Comparison of ENCODE assay signal across 13 mouse cellular contexts in genomic region chr5:143125601-143126000, GRCm38 (mm10). TPM values are rescaled to one million over a fixed set of nuclear protein-coding genes. Genes with fewer than 3 reads are reported as not detected.
DNase-seq lines count a peak whose midpoint lies in the region; ATAC-seq lines count a peak whose summit lies in the region.
"Had no signal": no experiment of that assay in that cellular context is flagged by ENCODE, and none has a peak within 500 bp of the region (broad histone marks: within the 10 kb centered on the region; RNA-seq: fewer than 3 reads in every experiment).

No protein-coding gene starts in this region.

- peak overlapping the region; percentile 60; the same call in 1 of the 2 replicates for H3K27ac ChIP-seq in forebrain, embryonic 16.5 days (ENCODE audit: low read length)
- peak overlapping the region; percentile 87 for H3K27ac ChIP-seq in midbrain, embryonic 15.5 days
- H3K27ac ChIP-seq: liver, embryonic 14.5 days; stomach, postnatal 0 days had no signal

- peaks cover 6% of the 10 kb centered on the region; the same call in 1 of the 2 replicates for H3K9me3 ChIP-seq in forebrain, embryonic 16.5 days (ENCODE audit: control insufficient read depth, low read length)
- H3K9me3 ChIP-seq in midbrain, embryonic 15.5 days: no peaks in the 10 kb centered on the region

- H3K9ac ChIP-seq in forebrain, embryonic 16.5 days (replicated peaks; ENCODE audit: low read depth, low read length): no peak overlapping the region
- H3K9ac ChIP-seq in midbrain, embryonic 15.5 days: no peak overlapping the region
- H3K9ac ChIP-seq: liver, embryonic 14.5 days had no signal

- WGBS in forebrain, embryonic 16.5 days: 19% methylated on average over 7 of the region's 7 CpGs
- 16% methylated on average over 7 of the region's 7 CpGs for WGBS in midbrain, embryonic 15.5 days

- H3K4me2 ChIP-seq in forebrain, embryonic 16.5 days (ENCODE audit: low read length): no peak overlapping the region
- no peak overlapping the region for H3K4me2 ChIP-seq in midbrain, embryonic 15.5 days

- H3K4me3 ChIP-seq in forebrain, embryonic 16.5 days (replicated peaks; ENCODE audit: low read length): no peak overlapping the region
- H3K4me3 ChIP-seq in midbrain, embryonic 15.5 days: no peak overlapping the region

- H3K36me3 ChIP-seq in forebrain, embryonic 16.5 days (ENCODE audit: control insufficient read depth, insufficient read depth): no peaks in the 10 kb centered on the region
- H3K36me3 ChIP-seq in midbrain, embryonic 15.5 days (replicated peaks): no peaks in the 10 kb centered on the region

- peaks cover 7% of the 10 kb centered on the region for H3K4me1 ChIP-seq in forebrain, embryonic 16.5 days (replicated peaks; ENCODE audit: control insufficient read depth, insufficient read depth, low read length)
- peaks cover 15% of the 10 kb centered on the region for H3K4me1 ChIP-seq in midbrain, embryonic 15.5 days

- peak; percentile 74; the same call in 1 of the 2 replicates for ATAC-seq in forebrain, embryonic 16.5 days
- peak; percentile 90 for ATAC-seq in midbrain, embryonic 15.5 days (replicated peaks)

- DNase-seq in R1 (ENCODE audit: low read depth, low spot score): peak; percentile 85
- peak; percentile 37 to 61 for DNase-seq in layer of hippocampus, adult 8-10 months (ENCODE audit: low spot score in 2 of 2)
- DNase-seq in ovary, postnatal 14 days (ENCODE audit: low spot score): no peak
- no peak for DNase-seq in thymus, postnatal 4 days
- no peak for DNase-seq in urinary bladder, adult 18-20 months (ENCODE audit: low spot score in 2 of 2)
- no peak for DNase-seq in lung, postnatal 14 days
- DNase-seq: adrenal gland, postnatal 14 days had no signal

- H3K27me3 ChIP-seq in forebrain, embryonic 16.5 days (replicated peaks; ENCODE audit: control insufficient read depth, insufficient read depth, low read length): no peaks in the 10 kb centered on the region
- no peaks in the 10 kb centered on the region for H3K27me3 ChIP-seq in midbrain, embryonic 15.5 days (replicated peaks)

RNA-seq across cellular contexts. Expression of gene Rnf216, which starts 12.8 kb away (rescaled TPM):
- 36.5 and 43.0 TPM in 2 replicates for polyA plus RNA-seq in forebrain, embryonic 16.5 days (2015; fragmentation: Nextera tagmentation; extraction: Ambion mirVana)
- 10 to 100 TPM; 44.7 to 51.3 (median 47.7) TPM for total RNA-seq in layer of hippocampus, adult 8-10 months (2022)
- polyA plus RNA-seq in midbrain, embryonic 15.5 days (2015; fragmentation: Nextera tagmentation; extraction: Ambion mirVana): 30.6 and 33.6 TPM in 2 replicates

RNA-seq across cellular contexts. Expression of gene Olfr718-ps1, which starts 21.8 kb away (rescaled TPM):
- 0.06 TPM in 1 of 2 replicates, not detected in the other for polyA plus RNA-seq in forebrain, embryonic 16.5 days (2015; fragmentation: Nextera tagmentation; extraction: Ambion mirVana)
- total RNA-seq in layer of hippocampus, adult 8-10 months (2022): under 1 TPM; 0.09 to 0.29 (median 0.16) TPM
- polyA plus RNA-seq in midbrain, embryonic 15.5 days (2015; fragmentation: Nextera tagmentation; extraction: Ambion mirVana): 0.04 TPM in 1 of 2 replicates, not detected in the other
- total RNA-seq: adrenal gland, postnatal 14 days had no signal
- polyA plus RNA-seq: gonadal fat pad, adult 2 months; intestine, embryonic 14.5 days; liver, embryonic 14.5 days; stomach, postnatal 0 days had no signal

RNA-seq across cellular contexts. Expression of gene Rbak, which starts 55.0 kb away (rescaled TPM):
- polyA plus RNA-seq in forebrain, embryonic 16.5 days (2015; fragmentation: Nextera tagmentation; extraction: Ambion mirVana): 14.1 and 17.9 TPM in 2 replicates
- total RNA-seq in layer of hippocampus, adult 8-10 months (2022): 10 to 100 TPM; 12.4 to 15.1 (median 13.8) TPM
- 14.9 and 16.1 TPM in 2 replicates for polyA plus RNA-seq in midbrain, embryonic 15.5 days (2015; fragmentation: Nextera tagmentation; extraction: Ambion mirVana)

RNA-seq across cellular contexts. Expression of gene Spdye4b, which starts 55.2 kb away (rescaled TPM):
- polyA plus RNA-seq in forebrain, embryonic 16.5 days (2015; fragmentation: Nextera tagmentation; extraction: Ambion mirVana): not detected in 2 replicates
- not detected for total RNA-seq in layer of hippocampus, adult 8-10 months (2022)
- not detected in 2 replicates for polyA plus RNA-seq in midbrain, embryonic 15.5 days (2015; fragmentation: Nextera tagmentation; extraction: Ambion mirVana)
- total RNA-seq: adrenal gland, postnatal 14 days had no signal
- polyA plus RNA-seq: gonadal fat pad, adult 2 months; intestine, embryonic 14.5 days; liver, embryonic 14.5 days; stomach, postnatal 0 days had no signal

Comparison
In these comparisons a context has a peak if more than half of its experiments do, and no peak if none do; other contexts are left out.
1. DNase-seq: peak in R1 (single experiment) and layer of hippocampus, adult 8-10 months (2 of 2); none in ovary, postnatal 14 days (single experiment), thymus, postnatal 4 days (single experiment), urinary bladder, adult 18-20 months (0 of 2) and lung, postnatal 14 days (single experiment).